Mouse (Mus musculus) lung, postnatal 14 days (tissue): ENCODE measurements around the gene Bnip1.

Experiments used
- DNase-seq: peaks from one replicate; pipeline ENCODE4 v3.0.0; 2021

Bnip1 gene

DNA sequence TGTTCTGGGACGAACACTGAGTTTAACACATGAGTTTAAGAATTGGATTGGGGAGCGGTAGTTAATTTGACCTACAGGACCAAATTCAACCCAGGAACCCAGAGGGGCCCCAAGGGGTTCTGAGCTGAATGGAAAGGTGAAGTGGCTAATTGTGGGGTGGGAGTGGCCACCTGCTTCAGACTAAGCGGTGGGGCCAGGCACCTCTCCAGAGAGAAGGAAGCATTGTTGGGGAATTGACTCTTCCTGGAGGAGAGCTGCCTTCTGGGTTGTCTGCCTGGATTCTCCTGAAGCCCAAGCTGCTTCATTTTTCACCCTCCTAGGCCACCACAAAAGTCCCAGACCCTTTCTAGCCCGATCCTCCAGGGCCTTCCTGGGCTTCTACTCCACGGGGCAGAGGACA, 61.1 kb downstream of the Bnip1 start:
- DNase-seq = no peak
